Mouse (Mus musculus): ENCODE measurements around the gene Paqr4.
"Not testable (repeated sequence)": the region's sequence is repeated elsewhere in the genome, so short reads cannot be mapped to it uniquely, and the experiment has no call there.

Gene Paqr4

DNA sequence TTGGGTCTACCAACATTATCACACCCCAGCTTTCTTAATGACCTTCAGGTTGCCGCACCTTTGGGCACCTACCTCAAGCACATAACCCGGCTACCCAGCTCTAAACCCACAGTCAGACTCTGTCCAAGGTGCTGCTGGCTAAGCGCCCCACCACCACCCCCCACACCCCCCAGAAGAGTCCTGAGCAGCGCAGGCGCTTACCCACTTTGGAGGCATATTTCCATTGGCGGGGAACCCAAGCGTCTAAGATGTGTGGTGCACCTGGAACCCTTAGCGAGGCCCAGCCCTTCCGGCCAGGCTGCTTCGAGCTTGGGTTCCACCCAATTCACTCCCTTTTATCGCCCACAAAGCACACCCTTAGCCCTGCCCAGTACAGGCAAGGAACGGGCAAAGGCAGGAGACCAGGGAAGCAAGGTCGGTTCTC is at the start of gene Paqr4:
TSS of gene Paqr4 (minus strand) at position 270 of the 424 bp plus-strand sequence.
- in situ Hi-C loops (cut with MseI, MboI), result no loop called here

DNA sequence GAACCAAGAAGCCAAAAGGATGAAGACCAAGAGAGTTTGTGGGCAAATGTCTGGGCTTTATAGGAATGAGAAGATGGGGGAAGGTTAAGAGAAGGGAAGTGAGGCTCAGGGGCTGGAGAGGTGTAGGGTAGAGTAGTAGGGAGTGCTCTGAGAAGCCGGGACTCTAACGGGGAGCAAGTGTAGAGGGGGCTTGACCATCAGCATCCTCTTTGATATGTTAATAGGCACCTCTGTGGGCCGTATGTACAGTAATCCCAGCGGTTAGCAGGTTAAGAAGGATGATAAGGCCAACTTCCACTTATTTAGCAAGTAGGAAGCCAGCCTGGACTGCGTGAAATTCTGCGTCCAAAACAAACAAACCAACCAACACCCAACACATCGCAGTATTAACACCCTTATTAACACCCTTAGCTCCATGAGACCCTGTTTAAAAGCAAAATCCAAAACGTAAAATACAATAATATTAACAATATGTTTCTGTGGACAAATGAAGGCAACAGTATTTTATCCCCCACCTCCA is 49.1 kb upstream of the Paqr4 start:
- in situ Hi-C loops (cut with MseI, MboI), result no loop called here

DNA sequence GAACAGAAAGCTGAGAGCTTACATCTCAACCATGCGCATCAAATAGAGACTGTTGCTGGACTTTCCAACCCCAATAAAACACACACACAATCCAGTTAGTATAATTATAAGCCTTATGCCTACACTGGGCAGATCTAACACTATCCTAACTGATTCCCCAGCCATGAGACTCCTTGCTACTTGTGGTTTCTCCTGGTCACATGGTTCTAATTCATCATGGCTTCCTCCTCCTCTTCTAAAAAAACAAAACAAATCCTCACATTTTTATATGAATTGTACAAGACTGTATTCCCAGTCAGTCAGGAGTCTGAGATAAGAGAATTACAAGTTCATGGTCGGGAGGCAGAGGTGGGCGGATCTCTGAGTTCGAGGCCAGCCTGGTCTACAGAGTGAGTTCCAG is 48.3 kb upstream of the Paqr4 start:
- in situ Hi-C loops (cut with MseI, MboI), result no loop called here

DNA sequence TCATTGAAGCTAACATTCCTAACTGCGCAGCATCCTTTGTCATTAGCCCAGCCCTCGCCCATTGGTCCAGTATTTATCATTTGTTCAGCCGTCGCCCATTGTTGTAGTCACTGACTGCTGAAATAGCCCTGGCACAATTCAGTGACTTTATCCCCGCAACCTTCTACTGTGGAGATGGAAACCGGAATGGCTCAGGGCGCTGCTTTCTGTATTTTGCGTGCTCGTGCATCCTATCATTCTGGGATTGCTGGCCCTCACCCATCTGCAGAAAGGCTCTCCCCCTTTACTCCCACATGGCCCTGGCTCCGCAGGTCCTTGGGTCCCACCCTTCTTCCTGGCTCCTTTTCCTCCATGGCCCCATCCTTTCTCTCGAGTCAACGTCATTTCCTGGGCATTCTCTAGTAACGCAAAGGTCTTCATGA is 45.9 kb upstream of the Paqr4 start:
- in situ Hi-C loops (cut with MseI, MboI), result no loop called here

DNA sequence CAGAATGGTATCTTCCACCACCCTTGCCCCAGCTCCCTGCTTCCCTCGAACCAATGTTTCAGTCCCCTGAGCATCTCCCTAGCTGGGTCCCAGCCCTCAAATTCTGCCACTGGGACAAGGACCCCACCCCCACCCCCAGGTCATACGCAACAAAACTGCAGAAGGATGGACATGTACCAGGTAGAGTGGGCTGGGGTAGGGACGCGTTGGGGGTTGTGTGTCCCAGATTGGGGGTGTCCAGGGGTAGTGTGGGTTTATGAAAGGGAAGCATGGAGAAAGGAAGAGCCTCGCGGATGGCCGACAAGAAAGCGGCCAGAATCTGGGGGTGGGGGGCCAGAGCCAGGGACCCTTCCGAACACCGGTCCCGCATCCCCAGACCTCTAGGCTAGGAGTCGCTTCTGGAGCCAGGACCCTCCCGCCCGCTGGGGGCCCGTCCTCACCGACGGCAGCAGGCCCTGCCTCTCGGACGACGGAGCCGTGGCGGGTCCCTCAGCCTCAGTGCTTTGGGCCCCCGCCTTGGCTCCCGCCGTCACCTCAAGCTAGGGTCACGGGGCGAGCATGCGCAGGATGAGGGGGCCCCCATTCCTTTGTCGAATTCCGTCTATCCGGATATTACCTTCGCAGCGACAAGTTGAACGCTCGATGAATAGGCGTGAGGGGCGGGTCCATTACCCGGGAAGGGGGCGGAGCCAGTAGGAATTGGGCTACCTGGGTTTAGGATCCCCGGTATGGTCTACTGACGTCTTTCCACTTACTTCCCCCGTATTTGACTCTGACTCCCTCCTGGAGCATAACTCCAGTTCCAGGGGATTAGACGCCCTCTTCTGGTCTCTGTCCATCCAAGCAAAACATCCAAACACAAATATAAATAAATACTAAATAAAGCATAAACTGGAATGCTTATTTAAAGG is 45.1 kb upstream of the Paqr4 start, which contains the start of gene Flywch2:
TSS of gene Flywch2 (minus strand) at position 521 of the 911 bp plus-strand sequence.
- in situ Hi-C loops (cut with MseI, MboI), result no loop called here

DNA sequence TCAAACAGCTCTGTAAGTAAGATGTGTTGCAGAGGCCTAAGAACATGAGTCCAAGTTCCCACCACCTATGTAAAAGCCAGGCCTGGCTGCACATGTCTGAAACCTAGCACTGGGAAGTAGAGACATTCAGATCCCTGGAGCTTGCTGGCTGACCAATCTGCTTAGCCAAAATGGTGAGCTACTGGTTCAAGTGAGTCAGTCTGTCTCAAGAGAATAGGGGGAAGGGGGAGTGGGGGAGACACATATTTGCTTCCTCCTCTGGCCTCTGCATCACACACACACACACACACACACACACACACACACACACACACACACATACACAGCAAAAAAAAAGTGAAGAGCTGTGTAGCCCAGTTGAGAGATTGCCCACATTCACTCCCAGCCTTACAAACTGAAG is 42.7 kb upstream of the Paqr4 start:
- in situ Hi-C loops (cut with MseI, MboI), result no loop called here

DNA sequence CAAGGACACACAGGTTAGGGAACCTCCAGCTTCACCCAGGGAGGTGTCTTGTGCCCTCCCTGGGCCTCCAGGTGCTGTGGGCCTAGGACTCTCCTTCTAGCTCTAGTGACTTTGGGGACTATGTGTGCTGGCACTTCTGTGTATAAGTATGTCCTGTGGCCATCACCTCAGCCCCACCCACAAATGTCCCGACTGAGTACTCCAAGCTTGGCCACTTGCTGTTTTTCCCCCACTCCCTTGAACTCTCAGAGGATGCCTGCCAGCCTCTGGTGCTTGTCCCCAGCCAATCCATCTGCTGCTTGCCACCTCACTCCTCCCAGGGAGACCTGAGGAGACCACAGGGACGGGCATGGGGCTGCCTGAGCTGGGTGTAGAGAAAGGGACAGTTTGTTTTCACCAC is 37.8 kb upstream of the Paqr4 start:
- in situ Hi-C loops (cut with MseI, MboI), result no loop called here

DNA sequence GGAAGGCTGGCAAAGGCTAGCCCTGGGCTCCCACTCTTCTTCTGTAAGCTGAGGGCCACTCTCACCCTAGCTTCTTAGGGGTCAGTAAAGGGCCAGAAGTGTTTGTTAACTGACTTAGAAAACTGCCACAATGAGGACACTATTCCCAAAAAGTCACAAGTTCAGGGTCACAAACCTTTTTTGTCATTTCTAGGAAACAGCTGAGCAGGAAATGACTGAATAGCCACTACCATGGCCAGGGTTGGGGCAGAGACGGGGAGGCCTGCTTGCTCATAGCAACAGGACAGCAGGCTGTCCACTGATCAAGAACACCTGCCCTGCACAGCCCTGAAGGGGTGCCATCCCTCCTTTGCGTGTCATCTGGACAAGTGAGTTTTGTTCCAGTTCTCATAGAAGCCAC is 36.5 kb upstream of the Paqr4 start:
- in situ Hi-C loops (cut with MseI, MboI), result no loop called here

DNA sequence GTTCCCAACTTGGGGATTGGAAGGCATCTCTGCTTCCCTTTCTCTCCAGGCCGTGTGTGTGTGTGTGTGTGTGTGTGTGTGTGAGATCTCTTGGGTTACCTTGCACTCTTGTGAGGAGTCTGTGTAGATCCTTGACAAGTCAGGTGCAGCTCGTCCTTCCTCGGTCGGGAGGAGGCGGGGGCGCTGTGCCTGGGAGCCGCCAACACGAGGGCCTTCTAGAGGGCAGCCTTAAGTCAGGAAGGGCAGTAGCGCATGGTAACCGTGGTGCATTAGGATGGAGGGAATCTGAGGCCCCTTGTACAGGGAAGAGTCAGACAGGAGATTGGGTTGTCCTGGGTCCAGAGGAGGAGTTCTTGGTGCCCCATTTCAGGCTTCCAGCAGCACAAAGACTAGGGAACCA is 35.5 kb upstream of the Paqr4 start:
- in situ Hi-C loops (cut with MseI, MboI), result no loop called here

DNA sequence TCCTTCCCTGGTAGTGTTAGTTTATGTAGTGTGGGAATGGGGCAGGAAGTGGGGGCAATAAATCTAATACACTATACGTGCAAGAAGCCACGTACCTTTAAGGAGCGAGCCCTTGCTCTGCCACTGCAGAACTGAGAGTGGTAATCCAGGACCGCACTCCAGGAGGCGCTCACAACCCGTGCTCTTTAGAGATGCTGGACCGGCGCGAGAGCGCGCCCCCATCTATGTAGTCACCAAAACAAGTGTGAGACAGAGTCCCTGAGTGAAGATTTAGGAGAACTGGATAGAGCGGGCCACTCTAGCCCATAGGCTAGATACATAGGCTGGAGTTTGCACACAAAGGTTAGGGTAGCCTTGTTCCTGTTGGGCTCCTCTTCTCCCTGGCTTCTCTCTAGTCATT is 33.4 kb upstream of the Paqr4 start:
- in situ Hi-C loops (cut with MseI, MboI), result no loop called here

DNA sequence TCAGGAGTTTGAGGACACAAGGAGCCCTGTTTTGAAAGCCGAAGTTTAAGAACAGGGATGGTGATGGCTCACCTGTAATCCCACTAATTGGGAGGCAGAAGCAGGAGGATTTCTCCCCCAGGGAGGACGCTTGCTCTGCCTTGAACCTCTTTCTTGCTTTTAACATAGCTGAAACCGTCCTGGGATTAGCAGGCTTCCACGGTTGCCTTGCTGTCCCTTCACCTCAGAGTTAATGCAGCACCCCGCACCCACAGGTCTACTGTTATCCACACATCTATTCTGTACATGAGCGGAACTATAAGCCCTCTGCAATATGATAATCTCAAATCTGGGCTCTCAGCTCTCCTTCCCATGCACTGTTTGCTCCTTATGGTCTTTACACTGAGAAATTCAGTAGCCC is 33.0 kb upstream of the Paqr4 start:
- in situ Hi-C loops (cut with MseI, MboI), result no loop called here

DNA sequence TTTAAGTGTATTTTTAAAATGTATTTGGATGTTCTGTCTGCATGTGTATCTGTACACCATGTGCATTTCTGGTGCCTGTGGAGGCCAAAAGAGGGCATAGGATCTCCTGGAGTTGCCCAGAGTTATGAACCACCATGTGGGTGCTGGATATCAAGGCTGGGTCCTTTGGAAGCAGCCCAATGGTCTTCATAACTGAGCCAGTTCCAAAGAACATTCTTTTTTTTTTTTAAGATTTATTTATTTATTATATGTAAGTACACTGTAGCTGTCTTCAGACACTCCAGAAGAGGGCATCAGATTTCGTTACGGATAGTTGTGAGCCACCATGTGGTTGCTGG is 31.5 kb upstream of the Paqr4 start:
- in situ Hi-C loops (cut with MseI, MboI), result not testable (repeated sequence)

DNA sequence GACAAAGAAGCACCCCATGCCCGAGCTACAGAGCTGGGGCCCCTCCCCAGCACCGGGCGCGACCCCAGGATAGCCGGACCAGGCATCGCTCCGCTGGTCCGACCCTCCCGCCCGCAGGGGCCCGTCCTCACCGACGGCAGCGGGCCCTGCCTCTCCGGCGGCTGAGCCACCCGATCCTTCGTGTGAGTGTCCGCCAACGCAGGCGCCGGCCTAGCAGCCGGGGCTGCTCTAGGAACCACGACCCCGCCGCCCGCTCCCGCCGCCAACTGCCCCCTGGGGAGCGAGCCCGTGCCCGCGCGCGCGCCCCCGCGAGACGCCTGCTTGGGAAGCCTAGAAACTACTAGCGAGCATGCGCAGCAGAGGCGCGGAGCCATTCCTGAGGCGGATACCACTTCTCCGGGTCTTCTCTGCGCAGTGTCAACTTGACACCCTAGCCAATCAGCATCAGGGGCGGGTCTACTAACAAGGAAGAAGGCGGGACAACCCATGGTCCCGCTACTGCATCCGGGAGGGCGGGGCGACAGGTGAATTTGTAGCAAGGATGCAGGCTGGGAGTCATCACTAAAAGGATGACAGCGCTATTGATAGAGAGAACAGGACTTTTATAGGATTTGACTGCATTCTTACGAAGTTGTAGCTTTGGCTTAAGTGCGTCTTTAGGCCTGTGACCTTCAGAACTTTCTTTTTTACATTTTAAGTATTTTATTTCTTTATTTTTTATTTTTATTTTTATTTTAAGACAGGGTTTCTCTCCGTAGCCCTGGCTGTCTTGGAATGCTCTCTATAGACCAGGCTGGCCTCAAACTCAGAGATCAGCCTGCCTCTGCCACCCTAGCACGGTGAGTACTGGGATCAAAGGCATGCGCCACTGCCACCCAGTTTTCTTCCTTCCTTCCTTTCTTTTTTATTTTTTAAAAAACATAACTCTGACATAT is 30.9 kb upstream of the Paqr4 start, which contains the start of gene Flywch1:
TSS of gene Flywch1 (minus strand) at position 319 of the 935 bp plus-strand sequence.
- in situ Hi-C loops (cut with MseI, MboI), result no loop called here

DNA sequence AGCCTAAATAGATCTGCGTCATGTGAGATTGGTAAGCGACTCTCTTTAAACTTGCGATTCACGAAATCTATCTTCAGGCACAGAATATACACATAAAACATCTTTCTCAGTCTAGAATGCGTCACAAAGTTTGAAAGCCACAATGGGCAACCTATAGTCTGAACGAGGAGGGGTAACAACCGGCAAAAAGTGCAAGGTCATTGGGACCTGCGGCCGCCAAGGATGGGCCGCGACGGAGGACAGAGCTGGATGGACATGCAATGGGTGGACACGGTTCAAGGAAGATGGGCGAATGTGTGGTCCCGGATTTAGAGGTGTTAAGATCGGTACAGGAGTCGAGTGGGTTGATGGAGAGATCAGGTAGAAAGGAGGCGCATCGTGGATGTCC is 30.2 kb upstream of the Paqr4 start:
- in situ Hi-C loops (cut with MseI, MboI), result no loop called here

DNA sequence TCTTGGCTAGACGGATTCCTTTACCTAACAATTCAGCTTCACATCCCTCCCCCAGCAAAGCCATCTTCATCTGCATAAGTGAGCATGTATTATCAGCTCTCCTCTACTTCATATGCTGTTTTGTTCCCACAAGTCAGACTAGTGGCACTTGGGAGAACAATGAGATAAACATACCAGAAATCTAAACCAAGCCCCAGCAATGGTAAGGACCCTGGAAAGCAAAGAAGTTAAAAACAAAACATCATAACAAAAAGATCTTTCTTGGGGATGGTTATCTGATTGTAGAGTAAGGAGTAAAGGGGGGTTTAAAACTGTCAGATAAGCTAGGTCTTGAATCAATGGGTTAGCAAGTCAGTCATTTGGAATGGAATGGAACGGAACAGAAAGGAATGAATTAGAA is 29.8 kb upstream of the Paqr4 start:
- in situ Hi-C loops (cut with MseI, MboI), result no loop called here

DNA sequence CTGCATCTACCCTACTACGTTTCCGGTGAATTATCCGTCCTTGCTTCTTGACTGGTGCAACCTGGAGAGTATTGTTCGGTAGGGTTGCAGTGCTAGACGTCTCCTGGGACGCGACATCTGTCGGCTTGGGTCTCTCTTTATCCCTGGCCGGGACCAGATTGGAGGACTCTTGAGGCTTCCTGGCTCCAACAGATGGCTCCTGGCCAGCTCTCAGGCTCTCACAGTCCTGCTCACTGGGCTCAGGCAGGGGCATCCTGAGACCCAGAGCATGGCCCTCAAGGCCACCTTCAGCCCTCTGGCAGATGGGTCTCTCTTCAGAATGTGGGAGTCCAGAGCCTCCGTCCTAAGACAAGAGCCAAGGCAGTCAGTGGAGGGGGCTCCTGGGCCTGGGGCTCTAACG is 22.3 kb upstream of the Paqr4 start:
- in situ Hi-C loops (cut with MseI, MboI), result no loop called here

DNA sequence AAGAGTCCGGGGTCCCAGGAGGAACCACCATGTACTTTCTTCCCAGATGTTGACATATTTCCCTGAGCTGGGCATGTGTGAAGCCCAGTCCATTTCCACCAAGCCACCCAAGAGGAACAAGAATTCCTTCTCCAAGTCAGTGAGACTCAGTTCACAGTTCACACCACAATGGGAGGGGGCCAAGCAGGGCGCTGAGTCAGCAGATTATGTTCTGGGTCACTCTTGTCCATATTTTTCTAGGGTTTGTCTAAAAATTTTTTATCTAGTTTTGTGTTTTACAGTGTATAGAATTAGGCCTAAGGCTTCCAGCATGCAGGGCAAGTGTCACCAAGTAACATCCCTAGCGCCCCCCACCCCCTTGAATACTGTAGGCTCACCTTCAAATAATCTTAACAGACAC is 20.5 kb upstream of the Paqr4 start:
- in situ Hi-C loops (cut with MseI, MboI), result no loop called here

DNA sequence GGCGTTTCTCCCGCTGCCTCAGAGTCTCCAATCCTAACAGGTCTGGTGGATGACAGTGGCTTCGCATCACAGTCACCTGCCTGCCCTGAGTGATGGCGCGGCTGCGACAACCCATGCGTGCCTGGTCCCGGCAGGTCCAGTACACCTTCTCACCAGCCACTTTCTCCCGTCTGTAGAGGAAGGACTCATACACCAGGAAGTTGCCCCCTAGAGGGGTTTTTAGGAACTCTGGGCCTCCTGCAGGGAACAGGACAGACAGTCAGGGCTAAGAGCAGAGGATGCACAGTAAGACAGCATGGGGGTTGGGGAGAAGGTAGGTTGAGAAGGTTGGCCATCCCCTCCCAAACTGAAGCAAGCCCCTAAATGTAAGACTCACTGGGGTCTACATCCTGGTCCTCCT is 19.6 kb upstream of the Paqr4 start:
- in situ Hi-C loops (cut with MseI, MboI), result no loop called here

DNA sequence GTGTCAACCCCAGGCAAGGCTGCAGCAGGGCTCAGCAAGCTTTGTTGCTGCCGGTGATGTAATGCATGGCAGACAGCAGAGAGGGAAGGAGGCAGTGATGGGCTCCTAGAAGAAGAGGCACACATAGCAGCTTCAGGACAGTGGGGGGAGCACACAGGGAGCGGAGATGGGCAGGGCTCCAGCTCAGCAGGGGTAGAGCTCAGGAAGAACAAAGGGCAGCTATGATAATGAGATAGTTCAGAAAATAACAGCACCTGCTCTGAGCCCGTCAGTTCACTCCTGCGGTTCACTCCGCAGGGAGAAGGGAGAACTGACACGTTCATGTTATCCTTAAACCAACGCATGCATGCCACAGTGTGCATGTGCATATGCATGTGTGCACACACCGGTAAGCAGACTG is 18.1 kb upstream of the Paqr4 start:
- in situ Hi-C loops (cut with MseI, MboI), result no loop called here

DNA sequence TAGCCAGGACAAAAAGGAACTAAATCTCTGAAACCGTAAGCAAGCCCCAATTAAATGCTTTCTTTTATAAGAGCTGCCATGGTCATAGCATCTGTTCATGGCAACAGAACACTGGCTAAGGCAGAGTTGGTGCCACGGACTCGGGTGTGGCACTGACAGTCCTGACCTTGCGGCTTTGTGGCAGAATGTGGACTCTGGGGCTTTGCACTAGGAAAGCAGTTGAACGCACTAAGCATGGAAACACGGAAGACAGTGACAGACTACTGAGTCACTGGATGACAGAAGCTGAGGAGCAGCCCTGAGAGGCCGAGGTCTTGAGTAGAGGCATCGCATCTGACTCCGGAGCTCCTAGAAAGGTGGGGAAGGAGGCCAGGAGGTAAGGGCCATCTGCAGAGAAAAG is 16.9 kb upstream of the Paqr4 start:
- in situ Hi-C loops (cut with MseI, MboI), result no loop called here

DNA sequence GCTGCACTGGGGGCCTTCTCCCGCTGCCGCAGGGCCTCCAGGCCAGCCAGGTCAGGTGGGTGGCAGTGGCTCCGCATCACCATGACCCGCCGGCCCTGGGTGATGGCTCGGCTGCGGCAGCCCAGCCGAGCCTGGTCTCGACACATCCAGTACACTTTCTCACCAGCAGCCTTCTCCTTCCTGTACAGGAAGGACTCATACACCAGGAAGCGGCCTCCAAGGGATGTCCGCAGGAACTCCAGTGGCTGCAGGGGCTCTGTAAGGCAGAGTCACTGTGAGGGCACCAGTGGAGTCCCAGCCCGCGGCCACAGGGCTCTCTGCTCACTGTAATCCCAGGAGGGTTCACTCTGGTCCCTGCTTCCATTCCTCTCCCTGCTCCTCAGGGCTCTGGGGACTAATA is 15.0 kb upstream of the Paqr4 start:
- in situ Hi-C loops (cut with MseI, MboI), result no loop called here

Measured in mouse trophoblast stem cell (cell line).